Mouse (Mus musculus) forebrain, embryonic 11.5 days (tissue): ENCODE measurements around the gene Ror2. TPM values are rescaled to one million over a fixed set of nuclear protein-coding genes. Genes with fewer than 3 reads are reported as not detected.

Source experiments
- ATAC-seq: fragments of 200-750 bp; cut with Nextera tagmentation; replicated peaks from 2 replicates; pipeline ENCODE4 v1.8.0; 2017; ENCODE audit warnings: moderate TSS enrichment; ENCODE audit not compliant: low FRiP score
- DNase-seq: peaks from one replicate; pipeline ENCODE4 v3.0.0-alpha.2; 2017; ENCODE audit warnings: low spot score
- H3K27ac ChIP-seq: fragments of 300-500 bp; sonication (generic); 2 replicates; pipeline ENCODE4 v1.5.1; 2014; ENCODE audit warnings: low read depth, low read length
- H3K27me3 ChIP-seq: fragments of 300-500 bp; sonication (generic); 2 replicates; pipeline ENCODE4 v1.6.1; 2014; ENCODE audit warnings: mild to moderate bottlenecking, low read length, mixed read lengths; ENCODE audit not compliant: control insufficient read depth, insufficient read depth
- H3K36me3 ChIP-seq: fragments of 300-500 bp; sonication (generic); 2 replicates; pipeline ENCODE4 v1.6.1; 2014; ENCODE audit warnings: mild to moderate bottlenecking, low read length, moderate library complexity, mixed read lengths; ENCODE audit not compliant: control insufficient read depth, insufficient read depth
- H3K4me1 ChIP-seq: fragments of 300-500 bp; sonication (generic); replicated peaks from 2 replicates; pipeline ENCODE4 v1.6.1; 2014; ENCODE audit warnings: low read length, mixed read lengths; ENCODE audit not compliant: control insufficient read depth, insufficient read depth
- H3K4me2 ChIP-seq: fragments of 300-500 bp; sonication (generic); 2 replicates; pipeline ENCODE4 v1.6.1; 2014; ENCODE audit warnings: low read depth, mild to moderate bottlenecking, low read length, moderate library complexity, mixed read lengths; ENCODE audit not compliant: severe bottlenecking
- H3K4me3 ChIP-seq: fragments of 300-500 bp; sonication (generic); 2 replicates; pipeline ENCODE4 v1.5.1; 2014; ENCODE audit warnings: low read depth, low read length
- H3K9ac ChIP-seq: fragments of 300-500 bp; sonication (generic); 2 replicates; pipeline ENCODE4 v1.6.1; 2014; ENCODE audit warnings: low read length
- H3K9me3 ChIP-seq: fragments of 300-500 bp; sonication (generic); 2 replicates; pipeline ENCODE4 v1.6.1; 2016; ENCODE audit warnings: low read length, mixed read lengths; ENCODE audit not compliant: control insufficient read depth
- WGBS: fragments of 180-500 bp; shearing (Covaris S2); extraction: QIAGEN DNeasy Blood & Tissue Kit; methylation state at CpG from one replicate; pipeline ENCODE4 v1.1.7; 2014; 5-methylcytosine and 5-hydroxymethylcytosine counted together
- polyA plus RNA-seq: library from polyadenylated mRNA; unstranded; fragments of >200 nt; fragmentation: Nextera tagmentation; extraction: Ambion mirVana; gene quantifications from 2 replicates; pipeline ENCODE4 v1.2.1, GENCODE M21; 2014

Gene Ror2
- polyA plus RNA-seq, 1 experiment from 2014 or later, result 16.4 TPM

GRCm38 (mm10) chr13:53143076-53143475, 142.8 kb downstream of the Ror2 start:
- Histone ChIP-seq H3K9me3 (peaks cover 2% of the 10 kb centered on the region; the same call in 1 of the 2 replicates), H3K4me1 (no peaks in the 10 kb centered on the region; the same call in 1 of the 2 replicates), H3K27ac (no peak overlapping the region), H3K4me2 (no peak overlapping the region), H3K27me3 (no peaks in the 10 kb centered on the region), H3K4me3 (no peak overlapping the region), H3K36me3 (no peaks in the 10 kb centered on the region), H3K9ac (no peak overlapping the region)
- DNase-seq (no peak), ATAC-seq (no peak)
- 11% methylated on average over 5 of the region's 5 CpGs for WGBS

- H3K4me1 ChIP-seq, result no peaks in the 10 kb centered on the region; the same call in 1 of the 2 replicates
Measured at GRCm38 (mm10) chr13:53142268-53142667, 143.7 kb downstream of the Ror2 start.

GRCm38 (mm10) chr13:53140298-53140697, 145.6 kb downstream of the Ror2 start:
- H3K9ac ChIP-seq, result no peak overlapping the region
- no peak overlapping the region for H3K4me2 ChIP-seq
- no peak for DNase-seq
- peaks cover 3% of the 10 kb centered on the region; the same call in 1 of the 2 replicates for H3K9me3 ChIP-seq
- no peaks in the 10 kb centered on the region for H3K36me3 ChIP-seq
- no peak for ATAC-seq
- H3K4me3 ChIP-seq, result no peak overlapping the region
- 73% methylated on average over 2 of the region's 2 CpGs for WGBS
- no peaks in the 10 kb centered on the region for H3K27me3 ChIP-seq
- no peak overlapping the region for H3K27ac ChIP-seq
- H3K4me1 ChIP-seq, result no peaks in the 10 kb centered on the region; the same call in 1 of the 2 replicates

More at GRCm38 (mm10) chr13:53142268-53142667, 143.7 kb downstream of the Ror2 start:
- Histone ChIP-seq H3K4me2 (no peak overlapping the region), H3K27me3 (no peaks in the 10 kb centered on the region), H3K9ac (no peak overlapping the region), H3K27ac (no peak overlapping the region), H3K9me3 (peaks cover 3% of the 10 kb centered on the region; the same call in 1 of the 2 replicates), H3K4me3 (no peak overlapping the region), H3K36me3 (no peaks in the 10 kb centered on the region)
- ATAC-seq (no peak), DNase-seq (no peak)
- 91% methylated on average over 10 of the region's 10 CpGs for WGBS

- Histone ChIP-seq H3K36me3 (no peaks in the 10 kb centered on the region), H3K27me3 (no peaks in the 10 kb centered on the region), H3K4me1 (no peaks in the 10 kb centered on the region), H3K9me3 (no peaks in the 10 kb centered on the region), H3K27ac (no peak overlapping the region), H3K4me2 (no peak overlapping the region), H3K4me3 (no peak overlapping the region), H3K9ac (no peak overlapping the region)
- ATAC-seq, result no peak
- DNase-seq, result no peak
- 92% methylated on average over 13 of the region's 13 CpGs for WGBS
Measured at GRCm38 (mm10) chr13:53130567-53130966, 155.4 kb downstream of the Ror2 start.

GRCm38 (mm10) chr13:53130032-53130431, 155.9 kb downstream of the Ror2 start:
- Histone ChIP-seq H3K27ac (no peak overlapping the region), H3K27me3 (no peaks in the 10 kb centered on the region), H3K36me3 (no peaks in the 10 kb centered on the region), H3K4me2 (no peak overlapping the region), H3K9ac (no peak overlapping the region), H3K9me3 (no peaks in the 10 kb centered on the region), H3K4me3 (no peak overlapping the region), H3K4me1 (no peaks in the 10 kb centered on the region)
- no peak for DNase-seq
- WGBS, result 81% methylated on average over 5 of the region's 5 CpGs
- ATAC-seq, result no peak

- Histone ChIP-seq H3K4me2 (no peak overlapping the region), H3K9me3 (no peaks in the 10 kb centered on the region), H3K4me3 (no peak overlapping the region), H3K27ac (no peak overlapping the region), H3K9ac (no peak overlapping the region), H3K27me3 (no peaks in the 10 kb centered on the region), H3K4me1 (peaks cover 5% of the 10 kb centered on the region; the same call in 1 of the 2 replicates), H3K36me3 (no peaks in the 10 kb centered on the region)
- ATAC-seq (no peak), DNase-seq (no peak)
- WGBS, result 84% methylated on average over 5 of the region's 5 CpGs
Measured at GRCm38 (mm10) chr13:53125627-53126026, 160.3 kb downstream of the Ror2 start.

- Histone ChIP-seq H3K4me2 (no peak overlapping the region), H3K4me3 (no peak overlapping the region), H3K9me3 (no peaks in the 10 kb centered on the region), H3K9ac (no peak overlapping the region), H3K36me3 (no peaks in the 10 kb centered on the region), H3K27me3 (no peaks in the 10 kb centered on the region), H3K27ac (no peak overlapping the region), H3K4me1 (peaks cover 12% of the 10 kb centered on the region; the same call in 1 of the 2 replicates)
- WGBS, result 92% methylated on average over 8 of the region's 8 CpGs
- DNase-seq (no peak), ATAC-seq (no peak)
Measured at GRCm38 (mm10) chr13:53122085-53122484, 163.8 kb downstream of the Ror2 start.

- peaks cover 12% of the 10 kb centered on the region; the same call in 1 of the 2 replicates for H3K4me1 ChIP-seq
- peak overlapping the region; percentile 2; the same call in 1 of the 2 replicates for H3K4me2 ChIP-seq
- no peaks in the 10 kb centered on the region for H3K9me3 ChIP-seq
- no peak overlapping the region for H3K4me3 ChIP-seq
- DNase-seq, result peak; percentile 78
- H3K9ac ChIP-seq, result no peak overlapping the region
- H3K36me3 ChIP-seq, result no peaks in the 10 kb centered on the region; the same call in 1 of the 2 replicates
- H3K27me3 ChIP-seq, result no peaks in the 10 kb centered on the region
- ATAC-seq, result peak; percentile 71
- no peak overlapping the region for H3K27ac ChIP-seq
- WGBS, result 21% methylated on average over 11 of the region's 11 CpGs
Measured at GRCm38 (mm10) chr13:53120906-53121305, 165.0 kb downstream of the Ror2 start.
